ENCODE assay signal across 18 mouse cellular contexts in the genomic region with DNA sequence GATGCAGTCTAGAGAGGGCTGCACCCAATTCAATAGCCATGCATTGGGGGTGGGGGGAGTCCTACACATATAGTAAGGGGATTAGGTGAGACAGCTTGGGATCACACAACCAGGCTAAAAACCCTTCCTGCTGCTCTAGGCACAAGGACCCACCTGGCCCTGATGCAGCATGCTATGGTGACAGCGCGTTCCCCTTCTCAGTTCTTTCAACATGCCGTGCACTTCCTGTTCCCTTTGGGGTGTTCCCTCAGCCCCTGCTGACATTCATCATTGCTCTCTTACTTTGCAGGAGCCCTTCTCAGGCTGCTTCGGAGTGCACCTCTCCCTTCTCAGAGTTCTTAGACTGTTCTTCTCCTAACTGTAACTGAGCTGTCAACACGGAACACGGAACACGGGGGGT. TPM values are rescaled to one million over a fixed set of nuclear protein-coding genes. Genes with fewer than 3 reads are reported as not detected.
DNase-seq lines count a peak whose midpoint lies in the region; ATAC-seq lines count a peak whose summit lies in the region.
"Had no signal": no experiment of that assay in that cellular context is flagged by ENCODE, and none has a peak within 500 bp of the region (broad histone marks: within the 10 kb centered on the region; RNA-seq: fewer than 3 reads in every experiment).

No protein-coding gene starts in this region.

- H3K27me3 ChIP-seq in embryonic facial prominence, embryonic 10.5 days (replicated peaks; ENCODE audit: low read depth, poor library complexity, severe bottlenecking) = peaks cover 4% of the 10 kb centered on the region; the same call in 1 of the 2 replicates
- H3K27me3 ChIP-seq in neural tube, embryonic 15.5 days (replicated peaks) = no peaks in the 10 kb centered on the region
- H3K27me3 ChIP-seq in liver, embryonic 11.5 days (replicated peaks; ENCODE audit: control insufficient read depth, insufficient read depth, low read length) = no peaks in the 10 kb centered on the region; the same call in 1 of the 2 replicates
- H3K27me3 ChIP-seq: embryonic facial prominence, embryonic 12.5 days; limb, embryonic 12.5 days; Patski had no signal

- no peak overlapping the region for H3K4me2 ChIP-seq in neural tube, embryonic 15.5 days
- no peak overlapping the region for H3K4me2 ChIP-seq in liver, embryonic 11.5 days
- H3K4me2 ChIP-seq: embryonic facial prominence, embryonic 12.5 days; forebrain, embryonic 12.5 days; limb, embryonic 12.5 days had no signal

- no peak overlapping the region for H3K9ac ChIP-seq in neural tube, embryonic 15.5 days (replicated peaks)
- H3K9ac ChIP-seq in liver, embryonic 11.5 days (ENCODE audit: low read depth, low read length) = no peak overlapping the region
- H3K9ac ChIP-seq: embryonic facial prominence, embryonic 12.5 days; forebrain, embryonic 12.5 days; limb, embryonic 12.5 days had no signal

- no peak overlapping the region for H3K27ac ChIP-seq in embryonic facial prominence, embryonic 10.5 days (replicated peaks)
- no peak overlapping the region for H3K27ac ChIP-seq in neural tube, embryonic 15.5 days (replicated peaks)
- H3K27ac ChIP-seq in liver, embryonic 11.5 days (ENCODE audit: low read depth, low read length) = no peak overlapping the region
- H3K27ac ChIP-seq: embryonic facial prominence, embryonic 12.5 days; forebrain, embryonic 12.5 days; hindbrain, postnatal 0 days; limb, embryonic 12.5 days; macrophage had no signal

- 78% methylated on average over 7 of the region's 7 CpGs for WGBS in embryonic facial prominence, embryonic 10.5 days
- WGBS in neural tube, embryonic 15.5 days = 69% methylated on average over 7 of the region's 7 CpGs
- 58% methylated on average over 7 of the region's 7 CpGs for WGBS in liver, embryonic 11.5 days

- no peak overlapping the region for H3K4me3 ChIP-seq in embryonic facial prominence, embryonic 10.5 days
- no peak overlapping the region for H3K4me3 ChIP-seq in neural tube, embryonic 15.5 days (replicated peaks)
- H3K4me3 ChIP-seq in liver, embryonic 11.5 days (ENCODE audit: low read depth, low read length) = no peak overlapping the region
- H3K4me3 ChIP-seq: embryonic facial prominence, embryonic 12.5 days; forebrain, embryonic 12.5 days; limb, embryonic 12.5 days; myocyte had no signal

- peaks cover 50% of the 10 kb centered on the region for H3K4me1 ChIP-seq in embryonic facial prominence, embryonic 10.5 days
- H3K4me1 ChIP-seq in neural tube, embryonic 15.5 days = peaks cover 13% of the 10 kb centered on the region
- H3K4me1 ChIP-seq in liver, embryonic 11.5 days (replicated peaks; ENCODE audit: control insufficient read depth, insufficient read depth, low read length) = peaks cover 6% of the 10 kb centered on the region

- H3K36me3 ChIP-seq in embryonic facial prominence, embryonic 10.5 days (replicated peaks) = no peaks in the 10 kb centered on the region
- no peaks in the 10 kb centered on the region for H3K36me3 ChIP-seq in neural tube, embryonic 15.5 days
- no peaks in the 10 kb centered on the region for H3K36me3 ChIP-seq in liver, embryonic 11.5 days (ENCODE audit: control insufficient read depth, insufficient read depth, low read length)
- H3K36me3 ChIP-seq: embryonic facial prominence, embryonic 12.5 days; forebrain, embryonic 12.5 days; limb, embryonic 12.5 days had no signal

- ATAC-seq in monocyte, adult 5-6 weeks (replicated peaks; ENCODE audit: insufficient number of reproducible peaks, low FRiP score, low TSS enrichment, poor library complexity, severe bottlenecking) = peak; percentile 42
- no peak for ATAC-seq in neural tube, embryonic 15.5 days (ENCODE audit: low FRiP score)
- no peak for ATAC-seq in liver, embryonic 11.5 days (replicated peaks; ENCODE audit: low FRiP score)
- ATAC-seq: hindbrain, postnatal 0 days; Patski had no signal

- DNase-seq in heart, adult 11 months = peak; percentile 93
- no peak for DNase-seq in heart, adult 8-10 months (ENCODE audit: low spot score)
- DNase-seq in embryonic facial prominence, embryonic 10.5 days (ENCODE audit: low spot score) = peak; percentile 6
- DNase-seq in thymus, postnatal 14 days = peak; percentile 83
- no peak for DNase-seq in Muller cell, postnatal 12 days (ENCODE audit: inconsistent ontology term)
- DNase-seq in liver, embryonic 11.5 days (ENCODE audit: low spot score) = no peak
- DNase-seq: adrenal gland, postnatal 14 days; cerebellum, adult 11-12 months; gastrocnemius, postnatal 36 days had no signal

- no peaks in the 10 kb centered on the region for H3K9me3 ChIP-seq in embryonic facial prominence, embryonic 10.5 days
- no peaks in the 10 kb centered on the region for H3K9me3 ChIP-seq in neural tube, embryonic 15.5 days (replicated peaks)
- H3K9me3 ChIP-seq in liver, embryonic 11.5 days (ENCODE audit: control insufficient read depth, low read length) = no peaks in the 10 kb centered on the region
- H3K9me3 ChIP-seq: embryonic facial prominence, embryonic 12.5 days; forebrain, embryonic 12.5 days; limb, embryonic 12.5 days had no signal

RNA-seq across cellular contexts. Expression of a gene that starts 2.5 kb away (rescaled TPM):
- 10 to 100 TPM; 26.3 to 31.2 (median 30.0) TPM for total RNA-seq in heart, adult 8-10 months (2022)
- polyA plus RNA-seq in embryonic facial prominence, embryonic 10.5 days (2016; fragmentation: Nextera tagmentation; extraction: Ambion mirVana) = 10.5 and 11.2 TPM in 2 replicates
- 102 to 118 TPM (median 103 TPM) in 3 replicates for total RNA-seq in monocyte, adult 5-6 weeks (2017)
- polyA plus RNA-seq in neural tube, embryonic 15.5 days (2015; fragmentation: Nextera tagmentation; extraction: Ambion mirVana) = 15.6 and 16.1 TPM in 2 replicates
- polyA plus RNA-seq in liver, embryonic 11.5 days (2014; fragmentation: Nextera tagmentation; extraction: Ambion mirVana) = 9.8 and 11.3 TPM in 2 replicates

RNA-seq across cellular contexts. Expression of a gene that starts 47.2 kb away (rescaled TPM):
- 1 to 10 TPM in 1 of 4 experiments, under 1 TPM in 3; 0.56 to 1.3 (median 0.68) TPM for total RNA-seq in heart, adult 8-10 months (2022)
- 0.12 and 0.19 TPM in 2 replicates for polyA plus RNA-seq in embryonic facial prominence, embryonic 10.5 days (2016; fragmentation: Nextera tagmentation; extraction: Ambion mirVana)
- 6.7 to 12.7 TPM (median 8.3 TPM) in 3 replicates for total RNA-seq in monocyte, adult 5-6 weeks (2017)
- 0.09 and 0.12 TPM in 2 replicates for polyA plus RNA-seq in neural tube, embryonic 15.5 days (2015; fragmentation: Nextera tagmentation; extraction: Ambion mirVana)
- 0.04 and 0.15 TPM in 2 replicates for polyA plus RNA-seq in liver, embryonic 11.5 days (2014; fragmentation: Nextera tagmentation; extraction: Ambion mirVana)
- polyA plus RNA-seq: Patski had no signal

RNA-seq across cellular contexts. Expression of a gene that starts 58.4 kb away (rescaled TPM):
- total RNA-seq in heart, adult 8-10 months (2022) = 1 to 10 TPM in 1 of 4 experiments, under 1 TPM in 3; 0.63 to 1.6 (median 0.77) TPM
- 0.65 and 0.73 TPM in 2 replicates for polyA plus RNA-seq in embryonic facial prominence, embryonic 10.5 days (2016; fragmentation: Nextera tagmentation; extraction: Ambion mirVana)
- 67.8 to 81.1 TPM (median 72.6 TPM) in 3 replicates for total RNA-seq in monocyte, adult 5-6 weeks (2017)
- polyA plus RNA-seq in neural tube, embryonic 15.5 days (2015; fragmentation: Nextera tagmentation; extraction: Ambion mirVana) = 1.2 and 2.4 TPM in 2 replicates
- 2.3 and 2.6 TPM in 2 replicates for polyA plus RNA-seq in liver, embryonic 11.5 days (2014; fragmentation: Nextera tagmentation; extraction: Ambion mirVana)

Comparison
In these comparisons a context has a peak if more than half of its experiments do, and no peak if none do; other contexts are left out.
1. DNase-seq: peak in heart, adult 11 months (single experiment), embryonic facial prominence, embryonic 10.5 days (single experiment) and thymus, postnatal 14 days (single experiment); none in heart, adult 8-10 months (single experiment), Muller cell, postnatal 12 days (single experiment) and liver, embryonic 11.5 days (single experiment).